Mouse (Mus musculus) forebrain, postnatal 0 days (tissue): Measurements from ENCODE around the gene Ffar3. TPM values are rescaled to one million over a fixed set of nuclear protein-coding genes. Genes with fewer than 3 reads are reported as not detected.
A peak's percentile ranks its signal among the peaks of the same experiment; 100 is the strongest.

ENCODE experiments used
- ATAC-seq: fragments of 200-750 bp; cut with Nextera tagmentation; 2 replicates; pipeline ENCODE4 v1.8.0; 2017; ENCODE audit warnings: mild to moderate bottlenecking, moderate library complexity
- DNase-seq: peaks from one replicate; pipeline ENCODE4 v3.0.0-alpha.2; 2015
- H3K27ac ChIP-seq: fragments of 300-500 bp; sonication (generic); 2 replicates; pipeline ENCODE4 v1.5.1; 2014; ENCODE audit warnings: low read depth, mild to moderate bottlenecking, antibody characterized with exemption, low read length, moderate library complexity, mixed read lengths
- H3K27me3 ChIP-seq: fragments of 300-500 bp; sonication (generic); 2 replicates; pipeline ENCODE4 v1.6.1; 2014; ENCODE audit warnings: mild to moderate bottlenecking, low read length, mixed read lengths; ENCODE audit not compliant: insufficient read depth
- H3K36me3 ChIP-seq: fragments of 300-500 bp; sonication (generic); 2 replicates; pipeline ENCODE4 v1.6.1; 2014; ENCODE audit warnings: mild to moderate bottlenecking, moderate library complexity; ENCODE audit not compliant: insufficient read depth
- H3K4me1 ChIP-seq: fragments of 300-500 bp; sonication (generic); 2 replicates; pipeline ENCODE4 v1.6.1; 2014; ENCODE audit warnings: antibody characterized with exemption; ENCODE audit not compliant: insufficient read depth
- H3K4me2 ChIP-seq: fragments of 300-500 bp; sonication (generic); 2 replicates; pipeline ENCODE4 v1.6.1; 2014; ENCODE audit warnings: low read depth, mild to moderate bottlenecking, moderate library complexity
- H3K4me3 ChIP-seq: fragments of 300-500 bp; sonication (generic); 2 replicates; pipeline ENCODE4 v1.5.1; 2014; ENCODE audit warnings: low read depth, low read length, mixed read lengths
- H3K9ac ChIP-seq: fragments of 300-500 bp; sonication (generic); 2 replicates; pipeline ENCODE4 v1.6.1; 2014; ENCODE audit warnings: mild to moderate bottlenecking
- H3K9me3 ChIP-seq: fragments of 300-500 bp; sonication (generic); 2 replicates; pipeline ENCODE4 v1.6.1; 2016; ENCODE audit warnings: low read length
- CTCF ChIP-seq: sonication (generic); IDR thresholded peaks from 2 replicates; pipeline ENCODE4 v1.5.1; 2016; ENCODE audit warnings: antibody characterized with exemption, control low read depth, low read depth
- WGBS: fragments of 180-500 bp; shearing (Covaris S2); extraction: QIAGEN DNeasy Blood & Tissue Kit; methylation state at CpG from one replicate; pipeline ENCODE4 v1.1.7; 2014; 5-methylcytosine and 5-hydroxymethylcytosine counted together
- polyA plus RNA-seq: library from polyadenylated mRNA; unstranded; fragments of >200 nt; fragmentation: Nextera tagmentation; extraction: Ambion mirVana; gene quantifications from 2 replicates; pipeline ENCODE4 v1.2.1, GENCODE M21; 2015
- total RNA-seq: library from RNA; depleted of rRNA; stranded (reverse); fragments of >200 nt; gene quantifications from 2 replicates; pipeline ENCODE4 v1.2.3, GENCODE M21; 2014

Ffar3 gene
- total and polyA plus RNA-seq, 2 experiments from 2014 or later, result not detected

DNA sequence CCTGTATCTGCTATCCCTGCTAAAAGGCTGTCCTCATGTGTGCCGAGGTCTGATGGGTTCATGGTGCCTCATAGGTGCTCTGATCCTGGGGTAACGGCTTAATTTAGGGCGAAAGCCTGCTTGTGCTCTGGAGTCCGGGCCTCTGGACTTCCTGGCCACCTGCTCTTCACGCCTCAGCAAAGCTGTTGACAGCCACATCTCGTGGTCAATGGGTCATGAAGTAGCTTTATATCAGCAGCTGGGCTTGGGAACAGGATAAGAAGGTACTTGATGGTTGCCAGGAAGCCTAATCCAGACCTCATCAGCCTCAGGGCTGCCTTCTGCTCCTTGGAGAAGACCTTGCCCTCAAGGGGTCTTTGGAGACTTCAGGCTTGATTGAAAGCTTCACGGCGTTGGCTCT is 7.4 kb upstream of the Ffar3 start:
- H3K36me3 ChIP-seq, result no peaks in the 10 kb centered on the region
- H3K4me1 ChIP-seq, result no peaks in the 10 kb centered on the region
- TF ChIP-seq CTCF, result no peak
- no peak overlapping the region for H3K4me2 ChIP-seq
- 74% methylated on average over 8 of the region's 8 CpGs for WGBS
- H3K27ac ChIP-seq, result no peak overlapping the region
- no peak overlapping the region for H3K4me3 ChIP-seq
- H3K9ac ChIP-seq, result no peak overlapping the region
- DNase-seq (no peak), ATAC-seq (no peak)
- no peaks in the 10 kb centered on the region for H3K9me3 ChIP-seq
- H3K27me3 ChIP-seq, result no peaks in the 10 kb centered on the region

DNA sequence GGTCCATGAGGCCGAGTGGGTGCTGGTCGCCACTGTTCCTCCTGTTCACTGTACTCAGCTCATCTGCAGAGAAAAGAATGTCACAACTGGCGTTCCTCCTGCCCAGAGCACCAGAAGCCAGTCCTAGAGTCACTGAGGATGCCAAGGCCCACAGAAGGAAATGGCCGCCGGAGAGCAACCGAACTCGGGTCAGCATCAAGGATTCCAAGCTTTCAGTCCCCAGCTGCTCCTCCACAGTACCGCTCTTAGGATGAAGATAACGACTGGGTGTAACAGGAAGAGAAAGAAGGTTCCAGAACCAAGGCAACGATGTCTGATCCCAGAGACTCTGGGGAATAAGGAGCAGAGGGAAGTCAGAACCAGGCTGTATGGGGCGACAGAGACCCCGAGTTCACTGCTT is 5.5 kb upstream of the Ffar3 start, which contains the start of gene Ffar1:
TSS of gene Ffar1 (minus strand) at position 101 of the 400 bp plus-strand sequence.
- no peak for ATAC-seq
- Histone ChIP-seq H3K9ac (no peak within 1 kb of the TSS), H3K4me1 (no peaks in the 10 kb centered on the region), H3K36me3 (no peaks in the 10 kb centered on the region), H3K27ac (no peak within 1 kb of the TSS), H3K27me3 (no peaks in the 10 kb centered on the region), H3K4me2 (no peak within 1 kb of the TSS), H3K9me3 (no peaks in the 10 kb centered on the region), H3K4me3 (no peak within 1 kb of the TSS)
- no peak for TF ChIP-seq CTCF
- WGBS, result 87% methylated on average over 12 of the region's 12 CpGs
- DNase-seq, result no peak

DNA sequence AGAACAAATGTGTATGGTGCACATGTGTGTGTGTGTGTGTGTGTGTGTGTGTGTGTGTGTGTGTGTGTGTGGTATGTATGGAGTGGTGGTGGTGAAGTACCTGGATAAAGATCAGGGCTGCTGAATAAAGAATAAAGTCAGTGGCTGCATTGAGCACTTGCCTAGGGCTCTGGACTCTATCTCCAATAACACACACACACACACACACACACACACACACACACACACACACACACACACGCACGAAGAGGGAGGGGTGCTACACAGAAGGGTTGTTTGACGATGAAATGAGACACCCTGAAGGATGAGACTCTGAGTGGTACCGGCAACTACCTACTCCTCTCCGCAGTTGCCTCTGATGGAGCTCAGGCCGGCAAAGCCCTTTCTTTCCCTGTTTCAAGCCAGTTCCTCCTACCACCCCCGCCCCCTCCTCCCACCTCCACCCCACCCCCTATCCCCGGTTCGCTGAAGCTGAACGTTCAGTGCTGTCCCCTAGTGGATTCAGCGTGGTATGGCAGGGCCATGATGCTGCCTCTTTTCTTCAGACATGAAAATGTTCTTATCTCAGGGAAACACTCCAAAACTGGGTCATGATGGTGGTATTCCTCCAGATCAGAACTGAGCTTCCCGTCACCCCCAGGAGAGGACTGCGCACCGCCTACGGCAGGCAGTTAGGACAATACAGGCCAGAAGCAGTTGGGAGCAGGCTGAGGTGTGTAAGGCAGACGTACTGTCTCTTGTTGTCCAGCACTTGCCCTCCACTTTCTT is 3.8 kb upstream of the Ffar3 start:
- Histone ChIP-seq H3K9me3 (no peaks in the 10 kb centered on the region), H3K9ac (peak overlapping the region; percentile 33; the same call in 1 of the 2 replicates), H3K27ac (no peak overlapping the region), H3K4me3 (peak overlapping the region; percentile 30), H3K4me1 (no peaks in the 10 kb centered on the region), H3K4me2 (peak overlapping the region; percentile 44), H3K36me3 (no peaks in the 10 kb centered on the region), H3K27me3 (no peaks in the 10 kb centered on the region)
- 8% methylated on average over 14 of the region's 16 CpGs for WGBS
- peak; percentile 89 for TF ChIP-seq CTCF
- peak; percentile 80 for ATAC-seq
- DNase-seq, result peak; percentile 90

DNA sequence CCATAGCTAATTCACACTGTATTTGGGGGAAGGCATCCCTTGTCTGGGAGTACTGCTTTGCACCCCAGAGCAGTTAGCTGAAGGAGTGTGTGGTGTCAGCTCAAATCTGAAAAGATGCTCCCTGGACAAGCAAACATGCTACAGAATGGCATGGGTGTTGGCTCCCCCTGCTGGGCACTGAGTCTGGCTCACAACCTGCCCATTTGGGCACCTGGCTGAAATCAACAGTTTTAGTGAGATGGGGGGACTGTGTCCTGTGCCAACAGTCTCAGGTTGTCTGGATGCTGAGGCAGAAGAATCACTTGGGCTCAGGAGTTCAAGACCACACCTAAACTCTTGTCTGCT is 3.3 kb upstream of the Ffar3 start:
- Histone ChIP-seq H3K4me3 (no peak overlapping the region), H3K4me1 (no peaks in the 10 kb centered on the region), H3K27me3 (no peaks in the 10 kb centered on the region), H3K36me3 (no peaks in the 10 kb centered on the region), H3K9ac (no peak overlapping the region), H3K27ac (no peak overlapping the region), H3K9me3 (no peaks in the 10 kb centered on the region), H3K4me2 (0 out of 2 replicates have a peak overlapping the region, but pooled peaks have one; percentile 44)
- peak; percentile 80 for TF ChIP-seq CTCF
- DNase-seq (peak; percentile 79), ATAC-seq (peak; percentile 59)

DNA sequence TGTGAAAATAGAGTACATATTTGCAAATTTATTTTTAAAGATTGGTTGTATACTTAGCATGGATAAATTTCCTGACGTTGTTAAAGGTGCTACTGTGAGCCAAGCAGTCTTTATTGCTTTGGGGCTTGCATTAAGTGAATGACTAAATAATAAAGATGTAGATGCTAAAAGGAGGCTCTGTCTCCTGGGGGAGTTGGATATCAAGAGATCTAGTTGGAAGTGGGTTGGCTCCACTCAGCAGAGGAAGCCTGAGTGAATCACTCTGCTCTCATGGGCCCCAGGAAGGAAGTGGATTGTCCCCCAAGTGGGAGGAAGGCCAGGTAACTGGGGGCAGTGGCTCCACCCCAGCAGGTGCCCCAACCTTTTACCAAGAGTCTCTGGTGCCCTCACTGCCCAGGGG is 1.8 kb upstream of the Ffar3 start:
- H3K36me3 ChIP-seq, result no peaks in the 10 kb centered on the region
- no peak overlapping the region for H3K27ac ChIP-seq
- H3K27me3 ChIP-seq, result no peaks in the 10 kb centered on the region
- no peaks in the 10 kb centered on the region for H3K4me1 ChIP-seq
- ATAC-seq (no peak), DNase-seq (no peak)
- no peak overlapping the region for H3K4me2 ChIP-seq
- TF ChIP-seq CTCF, result no peak
- H3K9ac ChIP-seq, result no peak overlapping the region
- no peaks in the 10 kb centered on the region for H3K9me3 ChIP-seq
- H3K4me3 ChIP-seq, result no peak overlapping the region
- WGBS, result 69% methylated on average over 1 of the region's 1 CpGs

DNA sequence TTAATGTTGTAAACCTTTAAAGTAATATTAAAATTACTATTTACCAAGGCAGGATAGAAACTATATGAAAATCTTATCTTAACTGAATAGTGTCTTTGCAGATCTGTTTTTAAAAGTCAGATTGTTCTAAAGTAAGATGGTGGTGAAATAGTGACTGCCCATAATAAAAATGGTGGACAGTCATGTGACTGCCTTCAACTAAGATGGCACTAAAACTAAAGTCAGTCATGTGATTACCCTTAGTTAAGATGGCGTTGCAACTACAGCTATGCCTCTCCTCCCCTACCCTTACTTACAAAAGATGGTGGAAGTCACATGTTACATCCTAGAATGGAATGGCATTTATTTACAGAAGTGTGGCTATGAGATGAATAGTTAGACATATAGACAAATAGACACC is 4.6 kb downstream of the Ffar3 start:
- 85% methylated on average over 1 of the region's 1 CpGs for WGBS
- H3K36me3 ChIP-seq, result no peaks in the 10 kb centered on the region
- H3K4me1 ChIP-seq, result no peaks in the 10 kb centered on the region
- H3K9ac ChIP-seq, result no peak overlapping the region
- TF ChIP-seq CTCF, result no peak
- H3K4me2 ChIP-seq, result no peak overlapping the region
- no peak overlapping the region for H3K4me3 ChIP-seq
- no peaks in the 10 kb centered on the region for H3K9me3 ChIP-seq
- ATAC-seq (no peak), DNase-seq (no peak)
- H3K27ac ChIP-seq, result no peak overlapping the region
- H3K27me3 ChIP-seq, result no peaks in the 10 kb centered on the region

DNA sequence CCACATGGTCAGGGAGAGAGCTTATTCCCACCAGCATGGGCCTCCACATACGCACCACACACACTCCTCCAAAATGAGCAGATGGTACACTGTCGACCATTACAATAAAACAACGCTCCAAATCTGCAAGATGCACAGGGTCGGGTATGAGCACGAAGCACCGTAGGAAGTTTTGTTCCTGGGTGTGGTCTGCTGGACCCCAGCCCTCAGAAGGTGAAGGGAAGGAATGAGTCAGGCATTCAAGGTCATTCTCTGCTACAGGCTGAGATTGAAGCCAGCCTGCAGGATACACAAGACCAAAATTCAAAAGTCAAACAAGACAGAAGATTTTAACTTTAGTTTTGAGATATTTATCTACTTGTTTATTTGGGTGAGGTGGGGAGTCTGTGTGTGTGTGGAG is 8.0 kb downstream of the Ffar3 start:
- Histone ChIP-seq H3K27ac (no peak overlapping the region), H3K9me3 (no peaks in the 10 kb centered on the region), H3K4me1 (no peaks in the 10 kb centered on the region), H3K36me3 (no peaks in the 10 kb centered on the region), H3K9ac (no peak overlapping the region), H3K27me3 (no peaks in the 10 kb centered on the region), H3K4me3 (no peak overlapping the region), H3K4me2 (no peak overlapping the region)
- ATAC-seq (no peak), DNase-seq (no peak)
- WGBS, result 71% methylated on average over 6 of the region's 6 CpGs
- TF ChIP-seq CTCF, result no peak
